Mouse (Mus musculus) hindbrain, embryonic 14.5 days (tissue): ENCODE data around the gene Prr9. TPM values are rescaled to one million over a fixed set of nuclear protein-coding genes. Genes with fewer than 3 reads are reported as not detected.
A peak's percentile ranks its signal among the peaks of the same experiment; 100 is the strongest.

Experiments used
- ATAC-seq: fragments of 200-750 bp; cut with Nextera tagmentation; 2 replicates; pipeline ENCODE4 v1.8.0; 2017; ENCODE audit warnings: moderate number of reproducible peaks, mild to moderate bottlenecking, moderate TSS enrichment, moderate library complexity; ENCODE audit not compliant: low FRiP score
- DNase-seq: peaks from one replicate; pipeline ENCODE4 v3.0.0-alpha.2; 2015; ENCODE audit warnings: low spot score
- H3K27ac ChIP-seq: fragments of 300-500 bp; sonication (generic); 2 replicates; pipeline ENCODE4 v1.5.1; 2014; ENCODE audit warnings: mild to moderate bottlenecking, moderate library complexity
- H3K27me3 ChIP-seq: fragments of 300-500 bp; sonication (generic); 2 replicates; pipeline ENCODE4 v1.6.1; 2014; ENCODE audit warnings: mild to moderate bottlenecking, low read length, mixed read lengths; ENCODE audit not compliant: control insufficient read depth, insufficient read depth
- H3K36me3 ChIP-seq: fragments of 300-500 bp; sonication (generic); replicated peaks from 2 replicates; pipeline ENCODE4 v1.6.1; 2014; ENCODE audit not compliant: control insufficient read depth, insufficient read depth
- H3K4me1 ChIP-seq: fragments of 300-500 bp; sonication (generic); replicated peaks from 2 replicates; pipeline ENCODE4 v1.6.1; 2014; ENCODE audit warnings: antibody characterized with exemption, low read length, mixed read lengths; ENCODE audit not compliant: control insufficient read depth, insufficient read depth
- H3K4me2 ChIP-seq: fragments of 300-500 bp; sonication (generic); replicated peaks from 2 replicates; pipeline ENCODE4 v1.6.1; 2014; ENCODE audit warnings: mild to moderate bottlenecking, moderate library complexity
- H3K4me3 ChIP-seq: fragments of 300-500 bp; sonication (generic); replicated peaks from 2 replicates; pipeline ENCODE4 v1.5.1; 2014; ENCODE audit warnings: mild to moderate bottlenecking, low read length
- H3K9ac ChIP-seq: fragments of 300-500 bp; sonication (generic); 2 replicates; pipeline ENCODE4 v1.6.1; 2014
- H3K9me3 ChIP-seq: fragments of 300-500 bp; sonication (generic); 2 replicates; pipeline ENCODE4 v1.6.1; 2016; ENCODE audit warnings: low read length; ENCODE audit not compliant: control insufficient read depth
- WGBS: fragments of 180-500 bp; shearing (Covaris S2); extraction: QIAGEN DNeasy Blood & Tissue Kit; methylation state at CpG from one replicate; pipeline ENCODE4 v1.1.7; 2014; 5-methylcytosine and 5-hydroxymethylcytosine counted together
- polyA plus RNA-seq: library from polyadenylated mRNA; unstranded; fragments of >200 nt; fragmentation: Nextera tagmentation; extraction: Ambion mirVana; gene quantifications from 2 replicates; pipeline ENCODE4 v1.2.1, GENCODE M21; 2014

The Prr9 gene
- polyA plus RNA-seq, 1 experiment from 2014 or later = not detected

GRCm38 (mm10) chr3:92110790-92111189 is 13.0 kb downstream of the Prr9 start:
- Histone ChIP-seq H3K9me3 (no peaks in the 10 kb centered on the region), H3K4me2 (no peak overlapping the region), H3K27me3 (no peaks in the 10 kb centered on the region), H3K9ac (no peak overlapping the region), H3K4me3 (no peak overlapping the region), H3K36me3 (no peaks in the 10 kb centered on the region), H3K27ac (no peak overlapping the region), H3K4me1 (no peaks in the 10 kb centered on the region)
- DNase-seq (peak; percentile 38), ATAC-seq (no peak)

GRCm38 (mm10) chr3:92106582-92106981 is 17.2 kb downstream of the Prr9 start:
- Histone ChIP-seq H3K9me3 (no peaks in the 10 kb centered on the region), H3K27ac (no peak overlapping the region), H3K36me3 (no peaks in the 10 kb centered on the region), H3K9ac (no peak overlapping the region), H3K4me2 (no peak overlapping the region), H3K4me3 (no peak overlapping the region), H3K27me3 (no peaks in the 10 kb centered on the region), H3K4me1 (no peaks in the 10 kb centered on the region)
- WGBS = 4% methylated on average over 6 of the region's 6 CpGs
- no peak for ATAC-seq
- peak; percentile 43 for DNase-seq

GRCm38 (mm10) chr3:92083042-92083441 is 40.7 kb downstream of the Prr9 start, which contains the start of gene Lor:
TSS of gene Lor (minus strand) at chr3:92083142.
- no peak for DNase-seq
- peaks cover 6% of the 10 kb centered on the region; the same call in 1 of the 2 replicates for H3K4me1 ChIP-seq
- peak within 1 kb of the TSS; percentile 80 for H3K4me3 ChIP-seq
- 80% methylated on average over 2 of the region's 2 CpGs for WGBS
- H3K27ac ChIP-seq = peak within 1 kb of the TSS; percentile 98
- ATAC-seq = no peak
- H3K27me3 ChIP-seq = peaks cover 8% of the 10 kb centered on the region
- no peaks in the 10 kb centered on the region for H3K9me3 ChIP-seq
- peak within 1 kb of the TSS; percentile 75 for H3K4me2 ChIP-seq
- H3K36me3 ChIP-seq = no peaks in the 10 kb centered on the region
- peak within 1 kb of the TSS; percentile 88 for H3K9ac ChIP-seq

GRCm38 (mm10) chr3:92081285-92081931 is 42.3 kb downstream of the Prr9 start:
- no peaks in the 10 kb centered on the region for H3K36me3 ChIP-seq
- H3K9ac ChIP-seq = peak overlapping the region; percentile 88
- H3K4me2 ChIP-seq = peak overlapping the region; percentile 75
- WGBS = under 1% methylated on average over 59 of the region's 76 CpGs
- peak; percentile 53 for DNase-seq
- peaks cover 8% of the 10 kb centered on the region for H3K27me3 ChIP-seq
- H3K9me3 ChIP-seq = no peaks in the 10 kb centered on the region
- peaks cover 6% of the 10 kb centered on the region; the same call in 1 of the 2 replicates for H3K4me1 ChIP-seq
- peak; percentile 74 for ATAC-seq
- peak overlapping the region; percentile 80 for H3K4me3 ChIP-seq
- H3K27ac ChIP-seq = peak overlapping the region; percentile 98

GRCm38 (mm10) chr3:92080462-92081284 is 43.1 kb downstream of the Prr9 start:
- peaks cover 6% of the 10 kb centered on the region; the same call in 1 of the 2 replicates for H3K4me1 ChIP-seq
- DNase-seq (peak; percentile 68), ATAC-seq (peak; percentile 92)
- no peaks in the 10 kb centered on the region for H3K36me3 ChIP-seq
- H3K9me3 ChIP-seq = no peaks in the 10 kb centered on the region
- H3K4me3 ChIP-seq = peak overlapping the region; percentile 80
- under 1% methylated on average over 64 of the region's 82 CpGs for WGBS
- H3K27me3 ChIP-seq = peaks cover 8% of the 10 kb centered on the region
- H3K4me2 ChIP-seq = peak overlapping the region; percentile 75
- H3K9ac ChIP-seq = peak overlapping the region; percentile 88
- H3K27ac ChIP-seq = peak overlapping the region; percentile 98

Other genes with a start within 250 kb of the Prr9 start
- not detected in 2 replicates for gene Pglyrp3, start 109.4 kb downstream of the Prr9 start, polyA plus RNA-seq
- 6.0 and 7.3 TPM in 2 replicates for gene Lor, start 40.8 kb downstream of the Prr9 start, polyA plus RNA-seq
- not detected in 2 replicates for gene Lelp1, start 18.8 kb upstream of the Prr9 start, polyA plus RNA-seq
- gene Sprr2a1, start 91.9 kb upstream of the Prr9 start, polyA plus RNA-seq = not detected in 2 replicates
- gene Sprr2a2, start 92.0 kb upstream of the Prr9 start, polyA plus RNA-seq = not detected in 2 replicates
- gene Sprr2a3, start 161.5 kb upstream of the Prr9 start, polyA plus RNA-seq = not detected in 2 replicates
- gene Sprr2b, start 192.7 kb upstream of the Prr9 start, polyA plus RNA-seq = 0.27 TPM in 1 of 2 replicates, not detected in the other
- gene Sprr2d, start 215.2 kb upstream of the Prr9 start, polyA plus RNA-seq = not detected in 2 replicates
- not detected in 2 replicates for gene Sprr2e, start 228.2 kb upstream of the Prr9 start, polyA plus RNA-seq
- not detected in 2 replicates for gene Sprr2f, start 241.2 kb upstream of the Prr9 start, polyA plus RNA-seq